Mouse (Mus musculus): ENCODE data around the gene Cd8a. TPM values are rescaled to one million over a fixed set of nuclear protein-coding genes. Genes with fewer than 3 reads are reported as not detected.

Cd8a gene
- polyA plus RNA-seq, 1 experiment from 2014 or later: not detected

DNA sequence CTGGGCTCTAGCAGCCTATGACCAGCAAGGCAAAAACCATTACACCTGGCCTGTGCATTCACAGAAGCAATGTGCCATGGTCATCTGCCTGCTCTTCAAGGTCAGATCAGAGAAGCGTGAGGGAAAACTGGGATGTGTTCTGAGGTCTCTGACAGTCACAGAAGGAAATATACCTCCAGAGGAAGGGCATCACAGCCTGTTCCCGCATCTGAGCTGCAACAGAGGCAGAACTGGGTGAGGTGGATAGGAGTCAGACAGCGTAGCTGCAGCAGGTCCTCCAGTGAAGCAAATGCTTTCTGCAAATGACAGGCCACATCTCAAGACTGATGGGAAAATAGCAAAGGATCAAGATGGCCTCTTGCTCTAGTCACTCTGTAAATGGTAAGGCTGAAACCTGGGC lies 34.3 kb upstream of the Cd8a start:
- Histone ChIP-seq H3K4me1 (ENCODE audit: control insufficient read depth, insufficient read depth, low read depth, low read length) (no peaks in the 10 kb centered on the region), H3K4me3 (ENCODE audit: low read length) (no peak overlapping the region), H3K27ac (ENCODE audit: low read depth, low read length) (no peak overlapping the region), H3K9me3 (ENCODE audit: control insufficient read depth, low read length) (no peaks in the 10 kb centered on the region), H3K36me3 (ENCODE audit: control insufficient read depth, insufficient read depth, low read length) (no peaks in the 10 kb centered on the region), H3K4me2 (ENCODE audit: low read length) (no peak overlapping the region), H3K27me3 (replicated peaks; ENCODE audit: control insufficient read depth, insufficient read depth, low read length) (no peaks in the 10 kb centered on the region), H3K9ac (ENCODE audit: low read depth, low read length) (no peak overlapping the region)
- ATAC-seq: no peak
- WGBS: 87% methylated on average over 3 of the region's 3 CpGs

- Histone ChIP-seq H3K4me3 (ENCODE audit: low read length) (no peak overlapping the region), H3K4me1 (ENCODE audit: control insufficient read depth, insufficient read depth, low read depth, low read length) (no peaks in the 10 kb centered on the region), H3K9ac (ENCODE audit: low read depth, low read length) (no peak overlapping the region), H3K27ac (ENCODE audit: low read depth, low read length) (no peak overlapping the region), H3K27me3 (replicated peaks; ENCODE audit: control insufficient read depth, insufficient read depth, low read length) (no peaks in the 10 kb centered on the region), H3K4me2 (ENCODE audit: low read length) (no peak overlapping the region), H3K9me3 (ENCODE audit: control insufficient read depth, low read length) (no peaks in the 10 kb centered on the region), H3K36me3 (ENCODE audit: control insufficient read depth, insufficient read depth, low read length) (no peaks in the 10 kb centered on the region)
- ATAC-seq: no peak
- WGBS: 88% methylated on average over 4 of the region's 4 CpGs
These were observed 33.9 kb upstream of the Cd8a start for GRCm38 (mm10) chr6:71339351-71339750.

- no peak overlapping the region for H3K4me2 ChIP-seq (ENCODE audit: low read length)
- no peaks in the 10 kb centered on the region for H3K9me3 ChIP-seq (ENCODE audit: control insufficient read depth, low read length)
- no peak overlapping the region for H3K27ac ChIP-seq (ENCODE audit: low read depth, low read length)
- H3K4me3 ChIP-seq (ENCODE audit: low read length): no peak overlapping the region
- no peaks in the 10 kb centered on the region for H3K27me3 ChIP-seq (replicated peaks; ENCODE audit: control insufficient read depth, insufficient read depth, low read length)
- no peak for ATAC-seq
- H3K4me1 ChIP-seq (ENCODE audit: control insufficient read depth, insufficient read depth, low read depth, low read length): no peaks in the 10 kb centered on the region
- H3K36me3 ChIP-seq (ENCODE audit: control insufficient read depth, insufficient read depth, low read length): no peaks in the 10 kb centered on the region
- 90% methylated on average over 9 of the region's 9 CpGs for WGBS
- H3K9ac ChIP-seq (ENCODE audit: low read depth, low read length): no peak overlapping the region
These were observed 32.0 kb upstream of the Cd8a start for GRCm38 (mm10) chr6:71341179-71341578.

DNA sequence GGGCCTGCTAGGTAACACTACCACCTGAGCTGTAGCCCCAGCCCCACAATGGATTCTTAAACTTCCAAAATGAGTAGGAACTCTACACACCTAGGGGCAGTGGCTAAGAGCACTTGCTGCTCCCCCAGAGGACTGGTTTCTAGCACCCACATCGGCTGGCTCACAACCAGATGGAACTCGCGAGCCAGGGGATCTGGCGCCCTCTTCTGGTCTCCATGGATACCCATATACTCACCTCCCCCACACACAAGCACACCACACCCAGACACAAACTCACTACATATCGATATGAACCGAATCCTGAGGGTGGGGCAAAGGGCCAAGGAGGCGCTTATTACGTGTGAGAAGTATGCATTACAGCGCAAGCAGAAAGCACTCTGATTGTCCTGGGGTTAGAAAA lies 25.2 kb upstream of the Cd8a start:
- H3K9me3 ChIP-seq (ENCODE audit: control insufficient read depth, low read length): no peaks in the 10 kb centered on the region
- no peak overlapping the region for H3K27ac ChIP-seq (ENCODE audit: low read depth, low read length)
- no peak overlapping the region for H3K4me2 ChIP-seq (ENCODE audit: low read length)
- ATAC-seq: no peak
- H3K4me3 ChIP-seq (ENCODE audit: low read length): no peak overlapping the region
- H3K4me1 ChIP-seq (ENCODE audit: control insufficient read depth, insufficient read depth, low read depth, low read length): no peaks in the 10 kb centered on the region
- no peak overlapping the region for H3K9ac ChIP-seq (ENCODE audit: low read depth, low read length)
- H3K27me3 ChIP-seq (replicated peaks; ENCODE audit: control insufficient read depth, insufficient read depth, low read length): no peaks in the 10 kb centered on the region
- 93% methylated on average over 9 of the region's 9 CpGs for WGBS
- no peaks in the 10 kb centered on the region for H3K36me3 ChIP-seq (ENCODE audit: control insufficient read depth, insufficient read depth, low read length)

DNA sequence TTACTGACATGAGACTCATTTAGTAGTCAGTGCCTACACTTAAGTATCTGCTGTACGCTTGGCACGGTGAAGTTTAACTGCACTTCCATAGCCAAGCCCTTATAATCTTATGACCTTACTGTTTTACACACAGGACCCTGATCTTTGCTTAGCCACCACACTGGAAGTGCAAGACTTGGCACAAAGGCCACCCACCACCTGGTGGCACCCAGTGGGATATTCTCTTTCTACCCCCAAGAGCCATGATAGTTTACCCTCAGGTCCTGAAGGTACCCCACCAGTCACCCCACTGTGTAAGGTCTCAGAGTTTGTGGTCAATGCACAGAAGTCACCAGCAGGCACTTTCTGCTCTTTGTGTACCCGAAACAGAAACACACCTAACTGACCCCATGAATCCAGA lies 22.0 kb upstream of the Cd8a start:
- H3K9me3 ChIP-seq (ENCODE audit: control insufficient read depth, low read length): no peaks in the 10 kb centered on the region
- no peaks in the 10 kb centered on the region for H3K36me3 ChIP-seq (ENCODE audit: control insufficient read depth, insufficient read depth, low read length)
- H3K4me2 ChIP-seq (ENCODE audit: low read length): no peak overlapping the region
- H3K4me1 ChIP-seq (ENCODE audit: control insufficient read depth, insufficient read depth, low read depth, low read length): no peaks in the 10 kb centered on the region
- 91% methylated on average over 3 of the region's 3 CpGs for WGBS
- ATAC-seq: no peak
- no peak overlapping the region for H3K27ac ChIP-seq (ENCODE audit: low read depth, low read length)
- no peak overlapping the region for H3K4me3 ChIP-seq (ENCODE audit: low read length)
- no peaks in the 10 kb centered on the region for H3K27me3 ChIP-seq (replicated peaks; ENCODE audit: control insufficient read depth, insufficient read depth, low read length)
- H3K9ac ChIP-seq (ENCODE audit: low read depth, low read length): no peak overlapping the region

- H3K4me2 ChIP-seq (ENCODE audit: low read length): no peak overlapping the region
- no peaks in the 10 kb centered on the region for H3K36me3 ChIP-seq (ENCODE audit: control insufficient read depth, insufficient read depth, low read length)
- 93% methylated on average over 6 of the region's 6 CpGs for WGBS
- H3K9me3 ChIP-seq (ENCODE audit: control insufficient read depth, low read length): no peaks in the 10 kb centered on the region
- H3K27me3 ChIP-seq (replicated peaks; ENCODE audit: control insufficient read depth, insufficient read depth, low read length): no peaks in the 10 kb centered on the region
- no peak overlapping the region for H3K27ac ChIP-seq (ENCODE audit: low read depth, low read length)
- no peaks in the 10 kb centered on the region for H3K4me1 ChIP-seq (ENCODE audit: control insufficient read depth, insufficient read depth, low read depth, low read length)
- no peak overlapping the region for H3K4me3 ChIP-seq (ENCODE audit: low read length)
- H3K9ac ChIP-seq (ENCODE audit: low read depth, low read length): no peak overlapping the region
- ATAC-seq: no peak
These were observed 21.0 kb upstream of the Cd8a start for GRCm38 (mm10) chr6:71352201-71352600.

GRCm38 (mm10) chr6:71352866-71353427 lies 20.3 kb upstream of the Cd8a start:
- H3K4me1 ChIP-seq (ENCODE audit: control insufficient read depth, insufficient read depth, low read depth, low read length): no peaks in the 10 kb centered on the region
- H3K27me3 ChIP-seq (replicated peaks; ENCODE audit: control insufficient read depth, insufficient read depth, low read length): no peaks in the 10 kb centered on the region
- no peak overlapping the region for H3K27ac ChIP-seq (ENCODE audit: low read depth, low read length)
- no peaks in the 10 kb centered on the region for H3K36me3 ChIP-seq (ENCODE audit: control insufficient read depth, insufficient read depth, low read length)
- H3K4me2 ChIP-seq (ENCODE audit: low read length): no peak overlapping the region
- H3K9me3 ChIP-seq (ENCODE audit: control insufficient read depth, low read length): no peaks in the 10 kb centered on the region
- no peak overlapping the region for H3K4me3 ChIP-seq (ENCODE audit: low read length)
- ATAC-seq: no peak
- WGBS: 90% methylated on average over 10 of the region's 10 CpGs
- H3K9ac ChIP-seq (ENCODE audit: low read depth, low read length): no peak overlapping the region

DNA sequence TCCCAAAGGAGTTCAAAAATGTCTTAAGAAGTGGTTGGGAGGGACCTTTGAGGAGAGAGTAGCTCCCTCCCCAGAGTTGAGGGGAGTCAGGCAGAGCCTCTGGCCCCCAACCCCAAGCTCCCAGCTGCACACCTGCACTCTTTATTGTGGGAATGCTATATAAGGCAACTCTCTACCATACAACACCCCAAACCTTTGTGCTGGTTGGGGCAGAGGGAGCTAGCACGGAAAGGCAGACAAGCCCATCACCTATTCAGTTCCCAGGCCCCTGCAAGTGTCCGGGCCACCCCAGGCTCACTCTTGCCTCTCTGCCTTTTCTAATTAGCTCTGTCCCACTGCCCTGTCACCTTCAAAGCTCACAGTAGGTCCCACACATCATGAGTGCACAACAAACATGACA lies 19.5 kb upstream of the Cd8a start:
- no peaks in the 10 kb centered on the region for H3K4me1 ChIP-seq (ENCODE audit: control insufficient read depth, insufficient read depth, low read depth, low read length)
- H3K4me3 ChIP-seq (ENCODE audit: low read length): no peak overlapping the region
- H3K9me3 ChIP-seq (ENCODE audit: control insufficient read depth, low read length): no peaks in the 10 kb centered on the region
- no peaks in the 10 kb centered on the region for H3K27me3 ChIP-seq (replicated peaks; ENCODE audit: control insufficient read depth, insufficient read depth, low read length)
- no peaks in the 10 kb centered on the region for H3K36me3 ChIP-seq (ENCODE audit: control insufficient read depth, insufficient read depth, low read length)
- no peak overlapping the region for H3K27ac ChIP-seq (ENCODE audit: low read depth, low read length)
- WGBS: 82% methylated on average over 2 of the region's 2 CpGs
- no peak overlapping the region for H3K4me2 ChIP-seq (ENCODE audit: low read length)
- H3K9ac ChIP-seq (ENCODE audit: low read depth, low read length): no peak overlapping the region
- ATAC-seq: no peak

- ATAC-seq: no peak
- no peaks in the 10 kb centered on the region for H3K4me1 ChIP-seq (ENCODE audit: control insufficient read depth, insufficient read depth, low read depth, low read length)
- WGBS: 92% methylated on average over 7 of the region's 7 CpGs
- H3K4me2 ChIP-seq (ENCODE audit: low read length): no peak overlapping the region
- H3K27ac ChIP-seq (ENCODE audit: low read depth, low read length): no peak overlapping the region
- H3K4me3 ChIP-seq (ENCODE audit: low read length): no peak overlapping the region
- no peaks in the 10 kb centered on the region for H3K27me3 ChIP-seq (replicated peaks; ENCODE audit: control insufficient read depth, insufficient read depth, low read length)
- no peak overlapping the region for H3K9ac ChIP-seq (ENCODE audit: low read depth, low read length)
- H3K9me3 ChIP-seq (ENCODE audit: control insufficient read depth, low read length): no peaks in the 10 kb centered on the region
- no peaks in the 10 kb centered on the region for H3K36me3 ChIP-seq (ENCODE audit: control insufficient read depth, insufficient read depth, low read length)
These were observed 15.7 kb upstream of the Cd8a start for GRCm38 (mm10) chr6:71357493-71357892.

GRCm38 (mm10) chr6:71360221-71360620 lies 13.0 kb upstream of the Cd8a start:
- WGBS: 87% methylated on average over 4 of the region's 4 CpGs
- H3K4me1 ChIP-seq (ENCODE audit: control insufficient read depth, insufficient read depth, low read depth, low read length): no peaks in the 10 kb centered on the region
- no peak overlapping the region for H3K4me3 ChIP-seq (ENCODE audit: low read length)
- H3K36me3 ChIP-seq (ENCODE audit: control insufficient read depth, insufficient read depth, low read length): no peaks in the 10 kb centered on the region
- no peaks in the 10 kb centered on the region for H3K27me3 ChIP-seq (replicated peaks; ENCODE audit: control insufficient read depth, insufficient read depth, low read length)
- ATAC-seq: no peak
- H3K4me2 ChIP-seq (ENCODE audit: low read length): no peak overlapping the region
- no peaks in the 10 kb centered on the region for H3K9me3 ChIP-seq (ENCODE audit: control insufficient read depth, low read length)
- no peak overlapping the region for H3K9ac ChIP-seq (ENCODE audit: low read depth, low read length)
- no peak overlapping the region for H3K27ac ChIP-seq (ENCODE audit: low read depth, low read length)

All from hindbrain, embryonic 16.5 days (tissue).